Mouse (Mus musculus): ENCODE measurements around the gene Txnrd1.

Gene Txnrd1

DNA sequence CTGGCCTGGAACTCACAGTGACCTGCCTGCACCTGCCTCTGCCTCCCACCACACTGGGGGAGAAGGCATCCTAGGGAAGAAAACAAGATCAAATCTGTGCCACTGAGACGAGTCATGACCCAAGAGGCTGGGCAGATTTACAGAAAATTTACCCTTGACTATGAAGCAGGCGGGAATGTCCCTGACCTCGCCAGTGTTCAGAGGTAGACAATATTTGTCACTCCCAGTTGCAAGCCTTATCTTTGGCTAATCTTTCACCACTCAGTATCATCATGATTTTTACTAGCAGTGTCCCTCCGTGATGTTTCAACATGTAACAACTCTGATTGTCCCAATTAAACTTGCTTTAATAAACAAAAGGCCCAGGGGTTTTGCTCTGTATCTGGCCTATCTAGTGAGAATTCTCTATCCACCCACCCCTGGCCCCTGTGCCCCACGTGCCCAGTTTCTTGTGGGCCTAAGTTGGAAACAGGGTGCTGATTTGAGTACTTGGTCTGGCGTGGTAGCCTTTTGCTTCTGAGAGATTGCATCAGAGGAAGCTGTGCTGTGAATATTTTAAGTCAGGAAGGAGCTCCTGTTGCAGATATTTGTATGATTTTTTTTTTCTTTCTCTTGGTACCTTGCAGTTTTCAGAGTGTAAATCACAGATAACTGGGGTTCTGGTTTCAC is 34.8 kb downstream of the Txnrd1 start:
- DNase-seq: no peak

DNA sequence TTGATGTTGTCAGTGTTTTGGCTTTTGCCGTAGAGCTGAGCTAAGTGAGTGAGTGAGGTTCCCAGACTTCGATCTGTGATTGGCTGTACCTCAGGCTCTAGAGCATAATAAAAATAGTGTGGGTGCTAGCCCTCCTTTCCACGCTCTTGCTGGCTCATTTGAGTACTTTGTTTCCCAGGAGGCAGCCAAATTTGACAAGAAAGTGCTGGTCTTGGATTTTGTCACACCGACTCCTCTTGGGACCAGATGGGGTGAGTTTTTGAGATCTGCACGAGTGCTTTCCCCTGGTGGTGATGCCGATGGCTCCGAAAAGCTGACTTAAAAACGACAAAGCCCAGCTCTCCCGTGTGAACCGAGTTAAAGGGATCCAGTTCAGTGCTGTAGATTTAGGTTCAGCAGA is 41.7 kb downstream of the Txnrd1 start:
- no peak for DNase-seq

DNA sequence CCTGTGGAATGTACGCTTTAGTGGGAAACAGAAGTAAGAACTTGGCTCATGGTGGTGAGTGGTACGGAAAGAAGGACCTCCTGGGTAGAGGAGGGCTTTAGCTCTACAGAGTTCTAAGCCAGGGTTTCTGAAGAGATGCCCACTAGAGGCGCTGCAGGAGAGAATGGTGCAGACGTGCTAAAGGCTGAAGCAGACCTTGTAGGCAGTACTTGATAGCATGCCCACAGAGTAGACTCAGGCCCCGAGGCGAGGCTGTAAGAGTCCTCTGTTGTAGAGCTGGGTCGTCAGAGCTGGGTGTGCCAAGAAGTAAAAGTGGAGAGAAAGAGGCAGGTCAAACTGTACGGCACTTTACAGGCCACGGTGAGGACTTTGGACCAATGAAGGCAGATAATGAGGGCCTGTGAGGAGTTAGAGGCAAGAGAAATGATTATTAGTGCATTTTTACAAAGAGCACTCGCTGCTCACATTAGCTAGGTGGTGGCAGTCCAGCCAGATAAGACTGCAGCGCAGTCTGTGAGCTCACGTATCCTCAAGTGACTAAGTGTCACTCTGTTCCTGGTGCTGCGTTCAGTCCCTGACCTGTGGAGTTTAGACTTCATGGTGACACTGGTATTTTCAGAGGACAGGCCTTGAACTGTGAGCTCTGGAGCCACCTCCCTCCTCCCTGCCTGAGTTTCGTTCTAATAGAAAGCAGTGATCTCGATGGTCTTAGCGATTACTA is 42.5 kb downstream of the Txnrd1 start:
- DNase-seq: peak; percentile 49

DNA sequence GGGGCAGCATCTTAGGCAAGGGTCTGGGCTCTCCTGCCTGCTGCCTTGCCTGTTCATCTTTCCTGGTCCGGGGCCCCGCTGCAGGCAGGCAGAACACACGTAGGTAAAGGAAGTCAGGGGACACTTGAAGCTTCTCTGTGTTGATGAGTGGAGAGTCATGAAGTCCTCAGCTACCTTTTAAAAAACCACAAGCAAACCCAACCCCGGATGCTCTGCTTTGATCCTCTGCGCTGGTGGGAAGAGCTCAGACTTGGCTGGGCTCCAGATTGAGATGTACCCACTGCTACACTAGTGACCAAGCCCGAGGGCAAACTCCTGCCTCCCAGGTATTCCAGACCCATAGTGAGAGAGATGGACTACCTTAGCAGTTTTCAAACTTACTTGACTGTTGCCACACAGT is 53.6 kb downstream of the Txnrd1 start:
- no peak for DNase-seq

DNA sequence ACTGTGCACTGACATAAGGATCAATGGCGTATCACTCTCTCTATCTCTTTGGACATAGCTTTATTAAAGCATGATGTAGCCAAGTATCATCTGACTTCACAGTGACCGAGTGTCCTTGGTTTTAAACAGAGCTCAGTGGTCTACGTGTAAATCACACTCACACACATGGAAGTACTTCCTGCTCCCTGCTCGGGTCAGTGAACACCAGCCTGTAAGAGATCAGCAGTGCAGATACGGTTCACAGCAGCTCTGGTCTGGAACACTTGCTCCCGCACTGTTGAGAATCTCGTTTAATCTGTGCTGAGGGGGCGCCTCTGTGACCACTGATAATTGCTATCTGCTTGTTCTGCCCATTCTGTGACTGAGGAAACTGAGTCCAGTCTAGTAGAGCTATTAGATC is 54.8 kb downstream of the Txnrd1 start:
- no peak for DNase-seq

DNA sequence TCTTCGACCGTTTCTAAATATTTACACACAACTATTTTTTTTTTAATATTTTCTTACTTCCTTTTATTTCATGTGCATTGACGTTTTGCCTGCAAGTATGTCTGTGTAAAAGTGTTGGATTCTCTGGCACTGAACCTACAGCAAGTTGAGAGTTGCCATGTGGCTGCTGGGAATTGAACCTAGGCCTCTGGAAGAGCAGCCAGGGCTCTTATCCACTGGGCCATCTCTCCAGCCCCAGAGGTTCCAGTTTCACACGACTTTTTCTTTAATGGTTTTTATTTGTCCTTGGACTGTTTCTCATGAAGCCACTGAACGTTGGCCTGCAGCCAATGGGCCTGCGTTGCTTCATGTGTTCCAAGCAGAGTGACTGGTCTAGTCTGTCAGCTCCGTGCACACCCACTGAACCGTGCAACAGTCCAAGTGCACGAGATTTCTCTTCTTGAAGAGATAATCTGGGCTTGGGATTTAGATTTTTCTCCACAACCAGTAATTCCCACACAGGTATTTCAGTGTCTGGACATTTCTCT is 55.8 kb downstream of the Txnrd1 start:
- DNase-seq: no peak

DNA sequence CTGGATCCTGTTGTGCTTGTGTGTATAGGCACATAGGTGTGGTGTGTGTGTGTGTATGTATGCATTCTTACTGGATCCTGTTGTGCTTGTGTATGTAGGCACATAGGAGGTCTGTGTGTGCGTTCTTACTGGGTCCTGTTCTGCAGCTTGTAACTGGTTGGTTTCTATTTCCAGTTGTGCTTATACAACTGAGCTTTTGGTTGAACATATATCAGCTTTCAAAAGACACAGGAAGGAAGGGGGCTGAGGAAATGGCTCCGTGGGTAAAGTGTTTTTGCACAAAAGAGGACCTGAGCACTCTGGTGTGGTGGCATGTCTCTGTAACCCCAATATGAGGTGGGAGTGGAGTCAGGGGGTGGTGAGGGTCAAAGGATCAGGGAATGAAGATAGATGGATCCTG is 57.2 kb downstream of the Txnrd1 start:
- no peak for DNase-seq

DNA sequence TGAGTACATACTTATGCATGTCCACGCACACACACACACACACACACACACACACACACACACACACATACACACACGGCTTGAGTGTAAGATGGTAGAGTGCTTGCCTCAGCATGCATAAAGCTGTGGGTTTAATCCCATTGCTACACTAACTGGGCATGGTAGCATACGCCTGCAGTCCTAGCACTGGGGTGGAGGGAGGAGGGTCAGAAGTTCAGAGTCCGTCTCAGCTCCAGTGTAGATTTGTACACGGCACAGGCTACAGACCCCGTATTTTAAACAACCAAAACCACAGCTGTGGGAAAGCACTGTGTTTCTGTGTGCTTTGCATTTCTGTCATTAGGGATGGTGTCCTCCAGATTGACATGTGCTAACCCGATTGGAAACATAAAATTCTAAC is 57.7 kb downstream of the Txnrd1 start:
- no peak for DNase-seq

DNA sequence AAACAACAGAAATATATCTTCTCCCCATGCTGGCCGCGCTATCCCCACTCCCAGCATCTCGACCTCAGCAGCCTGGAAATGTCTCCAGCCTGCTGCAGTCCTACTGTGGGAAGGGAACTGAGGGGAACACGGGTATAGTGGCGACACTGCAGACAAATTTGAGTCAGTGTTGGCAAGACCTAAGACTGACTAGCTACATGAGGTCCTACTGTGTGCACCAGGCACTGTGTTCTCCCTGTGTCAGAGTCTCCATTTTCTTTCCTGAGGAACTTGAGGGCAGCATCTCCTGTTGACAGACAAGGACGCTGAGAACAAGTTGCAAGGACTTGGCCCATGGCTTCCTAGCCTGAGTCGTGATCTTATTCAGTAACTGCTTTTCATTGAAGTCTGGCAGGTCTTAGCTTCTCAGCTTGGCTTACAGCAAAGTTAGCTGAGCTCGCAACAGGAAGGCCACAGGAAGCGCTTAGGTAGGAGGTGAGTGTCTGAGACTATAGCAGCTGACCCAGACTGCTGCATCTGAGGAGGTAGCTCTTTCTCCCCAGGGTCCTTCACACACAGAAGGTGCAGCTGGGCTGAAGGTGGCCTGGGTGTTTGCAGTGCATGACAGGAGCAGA is 58.8 kb downstream of the Txnrd1 start:
- DNase-seq: no peak

DNA sequence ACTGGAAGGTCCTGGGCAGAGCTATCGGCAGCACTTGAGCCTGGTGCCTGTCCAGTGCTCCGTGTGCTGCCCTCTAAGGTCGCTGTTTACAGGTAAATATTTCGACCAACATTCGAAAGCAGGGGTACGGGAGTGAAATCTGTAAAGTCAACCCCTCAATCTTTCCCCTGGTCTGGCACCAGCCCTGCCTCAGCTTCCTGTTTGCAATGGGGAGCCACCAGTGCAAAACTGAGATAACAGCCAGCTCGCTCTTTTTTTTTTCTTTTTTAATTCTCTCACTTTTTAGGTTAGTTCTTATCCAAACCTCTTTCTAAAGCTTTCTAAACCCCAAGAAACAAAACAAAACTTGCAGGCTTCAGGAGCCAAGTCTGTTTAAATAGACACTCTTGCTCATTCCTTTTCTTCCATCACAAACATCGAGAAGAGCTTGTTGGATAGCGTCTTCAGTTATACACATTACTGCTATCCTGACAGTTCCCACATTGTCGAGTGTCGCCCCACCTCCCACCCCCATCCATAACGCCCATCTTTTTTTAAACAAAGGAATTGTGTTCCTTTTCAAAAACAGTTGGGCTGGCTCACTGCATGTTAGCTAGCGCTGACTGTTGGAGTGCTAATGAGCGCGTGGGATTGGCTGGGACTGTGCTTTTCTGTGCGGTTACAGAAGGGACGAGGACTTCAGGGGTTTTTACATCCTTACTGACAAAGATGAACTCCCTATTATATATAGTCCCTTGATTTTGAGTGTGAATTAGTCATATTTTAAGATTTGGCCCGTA is 60.3 kb downstream of the Txnrd1 start:
- peak; percentile 37 for DNase-seq

DNA sequence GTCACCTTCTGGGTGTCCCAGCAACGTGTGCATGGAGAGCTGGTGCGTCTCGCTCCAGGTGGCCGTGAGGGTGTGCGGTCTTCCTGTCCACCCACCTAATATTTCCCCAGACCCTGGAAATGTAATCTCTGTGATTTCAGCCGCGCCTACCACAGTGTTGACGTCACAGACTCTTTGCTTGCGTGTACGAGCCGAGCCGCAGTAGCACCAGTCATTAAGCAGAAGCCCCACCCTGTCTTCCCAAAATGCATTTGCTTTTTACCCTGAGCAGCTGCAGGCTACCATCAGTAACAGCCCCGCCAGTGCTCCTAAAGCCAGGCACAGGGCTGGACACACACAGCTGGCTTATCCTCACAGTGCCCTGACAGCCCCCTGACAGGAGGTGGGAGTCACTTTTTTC is 64.2 kb downstream of the Txnrd1 start:
- DNase-seq: no peak

DNA sequence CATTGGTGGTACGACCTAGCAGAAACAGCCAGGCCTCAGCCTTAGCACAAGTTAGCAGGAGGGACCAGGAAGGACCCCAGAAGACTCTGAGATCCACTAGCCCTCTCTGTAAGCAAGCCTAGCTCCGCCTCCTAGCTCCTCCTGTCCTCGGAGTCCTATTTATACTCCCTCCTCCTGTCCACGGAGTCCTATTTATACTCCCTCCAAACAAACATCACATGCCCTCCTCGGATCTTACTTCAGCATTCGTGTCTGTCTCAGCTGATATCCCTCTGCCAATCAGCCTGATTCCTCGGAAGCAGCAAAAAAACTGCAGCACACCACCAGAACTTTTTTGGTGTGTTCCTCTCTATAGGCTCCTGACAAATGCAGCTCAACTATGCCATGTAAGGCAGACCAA is 65.1 kb downstream of the Txnrd1 start:
- no peak for DNase-seq

DNA sequence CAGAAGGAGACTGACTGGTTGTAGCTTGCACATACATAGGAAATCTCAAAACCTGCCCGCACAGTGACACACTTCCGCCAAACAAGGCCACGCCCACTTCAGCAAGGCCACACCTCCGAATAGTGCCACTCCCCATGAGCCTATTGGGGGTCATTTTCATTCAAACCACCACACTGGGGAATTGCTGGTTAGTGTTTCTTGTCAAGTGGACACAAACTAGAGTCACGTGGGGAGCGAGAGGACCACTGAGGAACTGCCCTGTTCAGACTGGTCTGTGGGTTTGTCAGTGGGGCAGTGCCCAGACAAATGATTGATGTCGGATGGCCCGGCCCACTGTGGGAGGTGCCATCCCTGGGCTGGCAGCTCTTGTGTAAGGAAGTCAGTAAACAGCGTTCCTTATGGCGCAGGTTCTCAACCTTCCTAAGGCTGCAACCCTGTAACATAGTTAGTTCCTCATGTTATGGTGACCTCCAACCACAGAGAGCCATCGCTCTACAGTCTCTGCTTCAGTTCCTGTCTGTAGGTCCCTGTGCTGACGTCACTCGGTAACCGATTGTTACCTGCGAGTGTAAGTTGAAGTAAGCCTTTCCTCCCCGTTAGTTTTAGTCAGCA is 66.2 kb downstream of the Txnrd1 start:
- no peak for DNase-seq

DNA sequence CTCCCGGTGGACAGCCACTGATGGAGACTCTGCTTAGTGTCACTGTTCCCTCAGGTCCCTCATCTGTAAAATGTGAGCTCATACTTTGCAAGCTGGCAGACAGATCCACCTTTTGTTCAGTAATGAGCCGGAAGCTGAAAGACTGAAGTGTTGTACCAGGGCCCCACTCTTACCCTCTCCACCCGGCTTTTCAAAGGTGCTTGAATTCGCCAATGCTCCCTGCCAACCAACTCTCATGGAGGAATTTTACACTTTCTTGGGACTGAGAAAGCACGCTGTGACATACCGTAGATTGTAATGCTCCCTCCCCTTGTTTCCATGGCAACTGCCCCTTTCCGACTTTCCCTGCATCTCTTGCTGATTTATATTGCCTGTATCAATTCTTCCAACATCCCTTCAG is 66.8 kb downstream of the Txnrd1 start:
- peak; percentile 43 for DNase-seq

DNA sequence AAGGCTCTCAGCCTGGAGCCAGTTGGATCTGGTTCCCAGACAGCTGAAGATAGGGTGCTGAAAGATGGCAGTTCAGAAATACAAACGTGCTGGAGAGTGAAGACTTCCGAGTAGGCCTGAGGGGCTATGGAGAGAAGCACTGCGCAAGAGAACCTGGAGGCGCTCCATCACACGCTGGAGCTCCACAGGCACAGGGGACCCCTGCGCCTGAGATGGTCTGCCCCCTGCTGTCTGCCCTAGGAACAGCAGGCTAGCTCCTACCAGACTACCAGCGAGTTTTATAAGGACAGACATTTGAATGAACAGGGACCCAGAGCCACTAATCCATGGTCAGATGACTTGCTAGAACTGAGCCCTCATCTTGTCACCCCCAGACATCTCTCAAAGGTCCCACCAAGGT is 67.7 kb downstream of the Txnrd1 start:
- DNase-seq: peak; percentile 85

DNA sequence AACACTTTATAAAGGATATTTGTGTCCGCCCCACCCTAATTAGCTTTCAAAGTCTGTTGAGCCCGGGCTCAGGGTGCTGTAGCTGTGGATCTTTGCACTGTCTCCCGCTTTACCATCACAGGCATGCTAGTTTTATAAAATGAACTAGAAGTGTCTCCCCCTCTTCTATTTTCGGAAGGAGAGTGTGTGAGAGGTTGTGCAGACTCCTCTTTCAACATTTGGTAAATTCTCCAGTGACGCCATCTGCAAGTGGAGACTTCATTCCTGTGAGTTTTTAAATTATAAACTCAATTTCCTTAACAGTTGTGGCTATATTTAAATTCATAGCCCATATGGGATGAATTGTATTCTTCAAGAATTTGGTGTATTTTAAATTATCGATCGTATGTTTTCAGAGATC is 74.8 kb downstream of the Txnrd1 start:
- DNase-seq: no peak

DNA sequence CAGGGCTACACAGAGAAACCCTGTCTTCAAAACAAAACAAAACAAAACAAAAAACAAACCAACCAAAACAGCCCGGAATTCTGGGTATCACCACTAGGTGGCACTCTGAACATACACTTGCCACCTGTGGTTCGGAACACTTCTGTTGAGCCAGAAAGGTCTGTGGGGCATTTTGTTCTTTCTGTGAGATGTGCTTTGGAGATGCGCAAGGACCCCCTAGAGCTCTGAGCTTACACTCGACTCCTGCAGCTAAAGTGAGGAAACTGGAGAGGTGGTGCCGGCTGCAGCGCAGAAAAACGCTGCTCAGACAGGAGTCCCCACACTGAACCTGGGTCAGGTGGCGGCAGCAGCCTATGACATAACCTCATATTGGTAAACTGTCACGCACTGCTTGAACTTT is 75.6 kb downstream of the Txnrd1 start:
- DNase-seq: peak; percentile 72

DNA sequence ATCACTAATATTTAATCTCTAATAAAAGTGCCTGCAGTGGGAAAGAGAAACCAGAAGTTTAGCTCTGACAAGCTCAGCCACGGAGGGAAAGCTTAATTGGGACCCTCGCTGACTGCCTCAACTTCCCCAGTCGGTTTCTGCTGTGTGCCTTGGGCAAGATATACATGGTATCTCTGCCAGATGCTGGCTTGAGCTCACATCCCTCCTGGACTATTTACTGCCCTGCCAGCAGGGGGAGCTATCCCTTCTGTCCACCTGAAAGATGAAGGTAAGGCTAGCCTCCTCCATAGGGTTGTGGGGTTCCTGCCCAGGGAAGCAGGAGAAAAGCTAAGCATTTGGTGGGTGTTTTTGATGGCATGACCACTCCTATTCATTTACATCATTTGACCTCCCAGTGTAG is 76.4 kb downstream of the Txnrd1 start:
- DNase-seq: no peak

DNA sequence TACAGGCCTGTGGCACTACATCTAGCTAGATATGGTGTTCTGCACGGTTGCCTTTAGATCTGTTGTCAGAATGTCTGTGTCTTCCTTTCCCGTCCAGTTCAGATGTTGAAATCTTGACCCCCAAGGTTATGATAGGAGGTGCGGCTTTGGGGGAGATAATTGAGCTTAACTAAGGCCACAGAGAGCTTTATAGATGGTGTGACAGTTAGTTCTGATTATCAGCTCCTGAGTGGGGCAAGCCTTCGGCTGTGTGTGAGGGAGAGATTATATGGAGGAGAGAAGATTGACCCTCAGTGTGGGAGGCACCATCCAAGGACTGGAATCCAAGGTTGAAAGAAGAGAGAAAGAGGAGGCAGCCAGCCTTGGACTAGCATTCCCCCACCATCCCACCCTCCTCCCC is 79.5 kb downstream of the Txnrd1 start:
- DNase-seq: no peak

DNA sequence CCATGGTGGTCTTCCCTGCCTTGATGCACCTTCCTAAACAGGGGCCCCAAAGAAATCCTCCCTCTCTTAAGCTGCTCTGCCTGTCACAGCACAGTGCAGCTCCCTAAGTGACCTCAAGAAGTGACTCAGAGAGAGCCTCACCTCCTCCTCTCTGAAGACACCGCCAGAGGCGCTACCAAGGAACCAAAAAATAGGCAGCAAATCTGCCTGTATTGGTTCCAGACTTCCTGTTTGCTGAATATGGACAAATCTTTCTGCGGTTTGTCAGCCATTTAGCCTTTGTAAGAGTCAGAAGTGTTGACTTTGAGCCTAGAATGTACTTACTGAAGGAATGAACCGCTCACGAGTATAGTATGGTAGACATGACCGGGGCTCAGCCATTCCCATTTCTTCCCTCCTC is 80.0 kb downstream of the Txnrd1 start:
- DNase-seq: no peak

DNA sequence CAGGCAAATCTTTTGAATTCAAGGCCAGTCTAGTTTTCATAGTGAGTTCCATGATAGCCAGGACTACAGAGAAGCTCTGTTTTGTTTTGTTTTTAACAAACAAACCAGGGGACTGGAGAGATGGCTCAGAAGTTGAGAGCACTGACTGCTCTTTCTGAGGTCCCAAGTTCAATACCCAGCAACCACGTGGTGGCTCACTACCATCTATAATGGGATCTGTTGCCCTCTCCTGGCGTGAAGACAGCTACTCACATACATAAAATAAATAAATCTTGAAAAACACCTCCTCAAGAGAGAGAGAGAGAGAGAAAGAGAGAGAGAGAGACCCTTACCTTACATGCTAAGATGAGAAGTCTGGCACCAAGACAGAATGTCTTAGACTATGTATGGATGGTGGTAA is 84.9 kb downstream of the Txnrd1 start:
- no peak for DNase-seq

DNA sequence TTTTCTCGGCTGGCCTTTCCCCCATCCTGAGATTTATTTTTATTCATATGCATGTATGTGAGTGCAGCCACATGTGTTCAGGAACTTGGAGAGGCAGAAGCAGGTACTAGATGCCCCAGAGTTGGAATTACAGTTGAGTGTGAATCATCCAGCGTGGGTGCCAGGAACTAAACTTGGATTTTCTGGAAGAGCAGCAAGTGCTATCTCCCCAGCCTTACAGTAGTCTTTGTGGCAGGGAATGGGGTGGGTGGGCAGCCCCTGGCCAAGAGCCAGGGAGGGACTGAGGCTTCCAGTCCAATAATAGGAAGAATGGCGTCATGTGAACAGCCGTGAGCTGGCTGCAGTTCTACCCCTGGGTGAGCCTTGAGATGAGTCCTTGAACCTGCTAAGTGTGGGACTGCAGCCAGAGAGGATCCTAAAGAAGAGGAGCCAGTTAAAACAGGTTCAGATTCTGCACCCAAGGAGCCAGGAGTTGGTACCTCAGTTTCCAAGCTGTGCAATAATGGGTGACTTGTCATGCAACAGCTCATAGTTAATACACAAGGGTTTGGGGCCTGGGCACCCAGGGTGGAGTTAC is 85.7 kb downstream of the Txnrd1 start:
- DNase-seq: no peak

DNA sequence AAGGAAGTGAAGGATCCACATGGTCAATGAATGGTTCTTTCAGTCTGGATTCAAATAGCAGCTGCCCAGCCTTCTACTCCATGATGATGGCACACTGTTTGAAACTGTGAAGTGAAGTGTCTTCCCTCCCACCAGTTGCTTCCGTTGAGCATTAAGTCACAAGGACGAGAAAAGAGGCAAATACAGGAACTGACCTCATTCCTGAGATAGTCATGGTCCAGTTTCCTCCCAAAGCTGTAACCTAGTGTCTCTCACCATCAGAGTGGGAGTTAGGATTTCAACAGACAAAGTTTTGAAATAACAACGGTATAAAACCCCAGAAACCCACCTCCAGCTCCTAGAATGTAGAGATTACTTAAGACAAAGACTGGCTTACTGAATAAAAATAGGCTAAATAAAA is 89.8 kb downstream of the Txnrd1 start:
- no peak for DNase-seq

All from right cerebral cortex, postnatal 4 days (tissue).